Mouse (Mus musculus) forebrain, embryonic 15.5 days (tissue): Measurements from ENCODE around the gene Cfap54. TPM values are rescaled to one million over a fixed set of nuclear protein-coding genes. Genes with fewer than 3 reads are reported as not detected.

Experiments
- ATAC-seq: fragments of 200-750 bp; cut with Nextera tagmentation; replicated peaks from 2 replicates; pipeline ENCODE4 v1.8.0; 2017; ENCODE audit warnings: mild to moderate bottlenecking, moderate TSS enrichment, moderate library complexity
- H3K27ac ChIP-seq: fragments of 300-500 bp; sonication (generic); replicated peaks from 2 replicates; pipeline ENCODE4 v1.5.1; 2015; ENCODE audit warnings: mild to moderate bottlenecking, inconsistent platforms
- H3K27me3 ChIP-seq: fragments of 300-500 bp; sonication (generic); 2 replicates; pipeline ENCODE4 v1.6.1; 2015; ENCODE audit warnings: inconsistent platforms
- H3K36me3 ChIP-seq: fragments of 300-500 bp; sonication (generic); 2 replicates; pipeline ENCODE4 v1.6.1; 2015; ENCODE audit warnings: mild to moderate bottlenecking, inconsistent platforms
- H3K4me1 ChIP-seq: fragments of 300-500 bp; sonication (generic); 2 replicates; pipeline ENCODE4 v1.6.1; 2015; ENCODE audit warnings: inconsistent platforms
- H3K4me2 ChIP-seq: fragments of 300-500 bp; sonication (generic); replicated peaks from 2 replicates; pipeline ENCODE4 v1.6.1; 2015; ENCODE audit warnings: mild to moderate bottlenecking, inconsistent platforms
- H3K4me3 ChIP-seq: fragments of 300-500 bp; sonication (generic); 2 replicates; pipeline ENCODE4 v1.5.1; 2015; ENCODE audit warnings: mild to moderate bottlenecking, inconsistent platforms
- H3K9ac ChIP-seq: fragments of 300-500 bp; sonication (generic); replicated peaks from 2 replicates; pipeline ENCODE4 v1.6.1; 2015; ENCODE audit warnings: mild to moderate bottlenecking, inconsistent platforms
- H3K9me3 ChIP-seq: fragments of 300-500 bp; sonication (generic); 2 replicates; pipeline ENCODE4 v1.6.1; 2016; ENCODE audit warnings: inconsistent platforms
- WGBS: fragments of 180-500 bp; shearing (Covaris S2); methylation state at CpG from one replicate; pipeline ENCODE4 v1.1.7; 2015; ENCODE audit warnings: mixed read lengths; 5-methylcytosine and 5-hydroxymethylcytosine counted together
- polyA plus RNA-seq: library from polyadenylated mRNA; unstranded; fragments of >200 nt; fragmentation: Nextera tagmentation; extraction: Ambion mirVana; gene quantifications from 2 replicates; pipeline ENCODE4 v1.2.1, GENCODE M21; 2015

Cfap54 gene
- polyA plus RNA-seq, 1 experiment from 2014 or later, result 2.3 TPM

DNA sequence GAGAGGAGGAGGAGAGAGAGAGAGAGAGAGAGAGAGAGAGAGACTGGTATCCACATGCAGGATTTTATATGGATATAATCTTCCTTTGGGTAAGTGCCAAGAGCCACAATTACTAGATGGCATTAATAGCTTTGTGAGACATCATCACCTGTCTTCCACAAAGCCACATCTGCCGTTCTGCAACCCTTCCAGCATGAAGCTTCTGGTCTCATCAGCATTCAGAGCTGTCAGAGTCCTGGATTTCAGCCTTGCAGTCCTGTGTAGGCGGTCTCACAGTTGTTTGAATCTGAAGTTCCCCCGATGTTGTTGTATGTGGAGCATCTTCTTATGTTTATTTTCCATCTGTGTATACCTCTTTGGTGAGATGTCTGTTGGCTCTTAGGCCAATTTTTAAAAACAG, 9.7 kb downstream of the Cfap54 start:
- H3K27me3 ChIP-seq, result no peaks in the 10 kb centered on the region
- no peaks in the 10 kb centered on the region for H3K36me3 ChIP-seq
- no peak overlapping the region for H3K4me3 ChIP-seq
- no peak overlapping the region for H3K9ac ChIP-seq
- H3K9me3 ChIP-seq, result no peaks in the 10 kb centered on the region
- no peak overlapping the region for H3K27ac ChIP-seq
- no peaks in the 10 kb centered on the region for H3K4me1 ChIP-seq
- no peak; the same call in 1 of the 2 replicates for ATAC-seq
- no peak overlapping the region for H3K4me2 ChIP-seq
- 66% methylated on average over 3 of the region's 3 CpGs for WGBS

- H3K4me1 ChIP-seq, result no peaks in the 10 kb centered on the region
- WGBS, result 65% methylated on average over 9 of the region's 9 CpGs
- no peak overlapping the region for H3K9ac ChIP-seq
- no peak overlapping the region for H3K4me3 ChIP-seq
- no peaks in the 10 kb centered on the region for H3K27me3 ChIP-seq
- no peaks in the 10 kb centered on the region for H3K36me3 ChIP-seq
- ATAC-seq, result peak; percentile 60; the same call in 1 of the 2 replicates
- H3K9me3 ChIP-seq, result no peaks in the 10 kb centered on the region
- peak overlapping the region; percentile 23; the same call in 1 of the 2 replicates for H3K27ac ChIP-seq
- no peak overlapping the region for H3K4me2 ChIP-seq
Measured at GRCm38 (mm10) chr10:93070121-93070898, 11.1 kb downstream of the Cfap54 start.

DNA sequence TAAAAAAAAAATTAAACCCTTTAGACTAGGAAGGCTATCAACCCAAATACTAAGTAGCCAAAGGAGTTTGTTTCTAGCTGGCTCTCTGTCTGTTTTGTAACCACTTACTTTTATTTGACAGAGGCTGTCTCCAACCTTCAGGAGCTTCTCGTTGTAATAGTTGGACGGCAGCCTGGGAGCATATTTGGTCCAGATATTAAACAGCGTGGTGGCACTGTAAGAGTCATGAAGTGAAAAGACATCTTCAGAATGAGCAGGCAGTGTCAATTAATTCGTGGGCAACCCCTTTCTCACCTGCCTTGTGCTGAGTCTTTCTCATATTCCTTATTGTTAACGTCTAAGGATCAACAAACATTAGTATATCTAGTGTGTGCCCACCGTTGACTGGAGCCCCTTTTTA, 11.7 kb downstream of the Cfap54 start:
- H3K36me3 ChIP-seq, result no peaks in the 10 kb centered on the region
- no peak overlapping the region for H3K4me2 ChIP-seq
- ATAC-seq, result no peak
- H3K27me3 ChIP-seq, result no peaks in the 10 kb centered on the region
- H3K27ac ChIP-seq, result no peak overlapping the region
- no peaks in the 10 kb centered on the region for H3K9me3 ChIP-seq
- H3K9ac ChIP-seq, result no peak overlapping the region
- H3K4me1 ChIP-seq, result no peaks in the 10 kb centered on the region
- WGBS, result 72% methylated on average over 6 of the region's 6 CpGs
- H3K4me3 ChIP-seq, result no peak overlapping the region

DNA sequence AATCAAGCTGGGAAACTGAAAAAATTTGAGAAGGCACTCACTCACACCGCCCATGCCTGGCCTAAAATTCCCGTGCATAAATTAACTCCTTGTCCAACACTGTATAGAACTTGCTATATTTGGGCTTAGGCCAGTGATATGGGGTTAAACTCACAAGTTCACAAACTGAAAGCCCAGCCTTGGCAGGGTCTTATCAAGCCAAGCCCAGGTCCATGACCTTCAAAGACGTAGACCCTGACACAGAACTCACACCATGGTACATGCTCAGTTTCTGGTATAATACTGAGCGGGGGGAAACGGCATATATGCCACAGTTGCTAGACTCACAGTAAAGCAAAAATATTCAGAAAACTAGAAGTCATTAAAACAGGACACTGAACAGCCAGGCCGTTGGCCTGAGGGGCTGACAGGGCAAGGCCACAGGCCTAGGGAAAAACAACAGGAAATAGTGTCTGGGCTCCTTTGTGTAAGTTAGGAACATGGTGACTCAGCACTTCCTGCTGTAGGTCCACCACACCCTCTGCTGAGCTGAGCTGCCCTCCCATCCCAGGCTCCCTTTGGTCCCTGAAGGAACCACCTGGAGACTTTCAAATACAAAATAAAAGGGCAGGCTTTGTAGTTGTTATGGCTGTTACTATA, 12.3 kb downstream of the Cfap54 start:
- H3K36me3 ChIP-seq, result no peaks in the 10 kb centered on the region
- ATAC-seq, result no peak
- no peaks in the 10 kb centered on the region for H3K27me3 ChIP-seq
- no peaks in the 10 kb centered on the region for H3K4me1 ChIP-seq
- no peaks in the 10 kb centered on the region for H3K9me3 ChIP-seq
- H3K4me3 ChIP-seq, result no peak overlapping the region
- no peak overlapping the region for H3K4me2 ChIP-seq
- H3K9ac ChIP-seq, result no peak overlapping the region
- WGBS, result 85% methylated on average over 6 of the region's 6 CpGs
- H3K27ac ChIP-seq, result no peak overlapping the region

GRCm38 (mm10) chr10:93064973-93065372, 16.4 kb downstream of the Cfap54 start:
- no peaks in the 10 kb centered on the region for H3K4me1 ChIP-seq
- WGBS, result 71% methylated on average over 10 of the region's 10 CpGs

GRCm38 (mm10) chr10:93063576-93063975, 17.8 kb downstream of the Cfap54 start:
- Histone ChIP-seq H3K4me2 (no peak overlapping the region), H3K27me3 (no peaks in the 10 kb centered on the region), H3K4me1 (no peaks in the 10 kb centered on the region), H3K9me3 (no peaks in the 10 kb centered on the region), H3K9ac (no peak overlapping the region), H3K4me3 (no peak overlapping the region), H3K36me3 (no peaks in the 10 kb centered on the region), H3K27ac (no peak overlapping the region)
- WGBS, result 56% methylated on average over 3 of the region's 3 CpGs
- no peak for ATAC-seq

More at GRCm38 (mm10) chr10:93064973-93065372, 16.4 kb downstream of the Cfap54 start:
- Histone ChIP-seq H3K36me3 (no peaks in the 10 kb centered on the region), H3K9ac (no peak overlapping the region), H3K4me3 (no peak overlapping the region), H3K4me2 (no peak overlapping the region), H3K9me3 (no peaks in the 10 kb centered on the region), H3K27me3 (no peaks in the 10 kb centered on the region), H3K27ac (no peak overlapping the region)
- ATAC-seq, result no peak

- H3K4me3 ChIP-seq, result no peak overlapping the region
- H3K4me1 ChIP-seq, result no peaks in the 10 kb centered on the region
- H3K27me3 ChIP-seq, result no peaks in the 10 kb centered on the region
- H3K9ac ChIP-seq, result no peak overlapping the region
- no peak overlapping the region for H3K27ac ChIP-seq
- no peaks in the 10 kb centered on the region for H3K36me3 ChIP-seq
- ATAC-seq, result no peak
- no peak overlapping the region for H3K4me2 ChIP-seq
- WGBS, result 77% methylated on average over 4 of the region's 4 CpGs
- H3K9me3 ChIP-seq, result no peaks in the 10 kb centered on the region
Measured at GRCm38 (mm10) chr10:93062395-93062794, 19.0 kb downstream of the Cfap54 start.

GRCm38 (mm10) chr10:93053867-93054266, 27.6 kb downstream of the Cfap54 start:
- Histone ChIP-seq H3K9me3 (no peaks in the 10 kb centered on the region), H3K9ac (no peak overlapping the region), H3K36me3 (no peaks in the 10 kb centered on the region), H3K4me3 (no peak overlapping the region), H3K27ac (no peak overlapping the region), H3K27me3 (no peaks in the 10 kb centered on the region), H3K4me2 (no peak overlapping the region), H3K4me1 (0 out of 2 replicates have a peak, but pooled peaks cover 5% of the 10 kb centered on the region)
- 68% methylated on average over 6 of the region's 6 CpGs for WGBS
- ATAC-seq, result no peak

GRCm38 (mm10) chr10:93053315-93053714, 28.1 kb downstream of the Cfap54 start:
- Histone ChIP-seq H3K4me2 (no peak overlapping the region), H3K9ac (no peak overlapping the region)
- WGBS, result 83% methylated on average over 4 of the region's 4 CpGs

GRCm38 (mm10) chr10:93051016-93051726, 30.2 kb downstream of the Cfap54 start:
- Histone ChIP-seq H3K36me3 (no peaks in the 10 kb centered on the region), H3K9me3 (no peaks in the 10 kb centered on the region), H3K4me3 (peak overlapping the region; percentile 13; the same call in 1 of the 2 replicates), H3K9ac (no peak overlapping the region), H3K4me1 (0 out of 2 replicates have a peak, but pooled peaks cover 5% of the 10 kb centered on the region), H3K27ac (no peak overlapping the region), H3K4me2 (peak overlapping the region; percentile 30), H3K27me3 (no peaks in the 10 kb centered on the region)
- WGBS, result 34% methylated on average over 13 of the region's 13 CpGs
- ATAC-seq, result peak; percentile 69

More at GRCm38 (mm10) chr10:93053315-93053714, 28.1 kb downstream of the Cfap54 start:
- H3K4me1 ChIP-seq, result 0 out of 2 replicates have a peak, but pooled peaks cover 5% of the 10 kb centered on the region
- ATAC-seq, result no peak
- no peak overlapping the region for H3K4me3 ChIP-seq
- H3K27ac ChIP-seq, result no peak overlapping the region
- no peaks in the 10 kb centered on the region for H3K27me3 ChIP-seq
- no peaks in the 10 kb centered on the region for H3K9me3 ChIP-seq
- no peaks in the 10 kb centered on the region for H3K36me3 ChIP-seq

DNA sequence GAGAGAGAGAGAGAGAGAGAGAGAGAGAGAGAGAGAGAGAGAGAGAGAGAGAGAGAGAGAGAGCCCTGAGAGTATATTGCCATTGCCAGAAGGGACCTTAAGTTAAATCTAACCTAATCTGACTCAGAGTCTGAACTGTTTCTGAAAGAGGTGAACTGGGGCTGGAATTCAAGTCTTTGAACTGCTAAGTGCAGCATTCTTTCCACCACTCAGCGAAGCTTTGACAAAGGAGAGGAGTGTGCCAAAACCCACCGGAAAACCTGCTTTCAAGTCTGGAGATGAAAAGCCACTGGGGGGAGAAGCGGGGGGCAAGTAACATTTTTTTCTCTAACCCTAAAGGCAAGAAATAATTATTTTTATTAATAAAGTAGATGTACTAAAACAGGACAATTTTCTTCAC, 30.8 kb downstream of the Cfap54 start:
- no peak for ATAC-seq
- Histone ChIP-seq H3K27me3 (no peaks in the 10 kb centered on the region), H3K27ac (no peak overlapping the region), H3K4me3 (no peak overlapping the region), H3K9ac (no peak overlapping the region), H3K9me3 (no peaks in the 10 kb centered on the region), H3K36me3 (no peaks in the 10 kb centered on the region), H3K4me1 (0 out of 2 replicates have a peak, but pooled peaks cover 5% of the 10 kb centered on the region), H3K4me2 (no peak overlapping the region)
- WGBS, result 30% methylated on average over 3 of the region's 3 CpGs

GRCm38 (mm10) chr10:93043195-93043594, 38.2 kb downstream of the Cfap54 start:
- H3K9me3 ChIP-seq, result no peaks in the 10 kb centered on the region
- H3K4me3 ChIP-seq, result no peak overlapping the region
- H3K4me2 ChIP-seq, result no peak overlapping the region
- no peak overlapping the region for H3K9ac ChIP-seq
- no peaks in the 10 kb centered on the region for H3K4me1 ChIP-seq
- 93% methylated on average over 10 of the region's 10 CpGs for WGBS
- no peaks in the 10 kb centered on the region for H3K27me3 ChIP-seq
- H3K36me3 ChIP-seq, result no peaks in the 10 kb centered on the region
- no peak overlapping the region for H3K27ac ChIP-seq
- ATAC-seq, result no peak
